Mouse (Mus musculus): ENCODE results near the gene Olfr1224-ps1.
"Not testable (repeated sequence)": the region's sequence is repeated elsewhere in the genome, so short reads cannot be mapped to it uniquely, and the experiment has no call there.

Gene Olfr1224-ps1

GRCm38 (mm10) chr2:89163991-89164390 is at the start of gene Olfr1224-ps1:
Gene Olfr1224-ps1 (minus strand): TSS chr2:89164091.
- DNase-seq (ENCODE audit: inconsistent age in 2 of 2, low spot score in 1 of 2): not testable (repeated sequence)

DNA sequence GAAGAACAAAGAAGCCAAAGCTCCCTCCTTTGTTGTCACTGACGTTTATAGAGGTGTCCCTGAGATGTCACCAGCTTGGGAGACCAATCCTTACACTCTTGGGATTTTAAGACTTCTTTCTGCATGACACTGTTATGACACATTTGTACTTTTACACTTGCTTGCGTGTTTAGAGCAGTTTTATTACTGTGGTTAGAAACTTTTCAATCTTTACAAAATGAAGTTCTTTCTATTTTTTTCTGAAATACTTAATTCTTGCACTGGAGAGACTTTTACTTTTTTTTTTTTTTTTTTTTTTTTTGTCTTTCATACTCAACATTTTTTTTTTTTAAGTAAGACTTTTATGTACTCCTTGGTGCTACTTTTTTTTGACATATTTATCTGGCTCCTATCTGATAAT is 36.1 kb upstream of the Olfr1224-ps1 start, which contains the start of gene Olfr1226:
Gene Olfr1226 (minus strand): TSS at position 101 of the 400 bp plus-strand sequence.
- no peak for DNase-seq (ENCODE audit: inconsistent age in 2 of 2, low spot score in 1 of 2)

GRCm38 (mm10) chr2:89196325-89196982 is 32.6 kb upstream of the Olfr1224-ps1 start:
- no peak for DNase-seq (ENCODE audit: inconsistent age in 2 of 2, low spot score in 1 of 2)

GRCm38 (mm10) chr2:89174569-89174968 is 10.7 kb upstream of the Olfr1224-ps1 start, which contains the start of gene Olfr1225:
Gene Olfr1225 (minus strand): TSS chr2:89174669.
- no peak for DNase-seq (ENCODE audit: inconsistent age in 2 of 2, low spot score in 1 of 2)

DNA sequence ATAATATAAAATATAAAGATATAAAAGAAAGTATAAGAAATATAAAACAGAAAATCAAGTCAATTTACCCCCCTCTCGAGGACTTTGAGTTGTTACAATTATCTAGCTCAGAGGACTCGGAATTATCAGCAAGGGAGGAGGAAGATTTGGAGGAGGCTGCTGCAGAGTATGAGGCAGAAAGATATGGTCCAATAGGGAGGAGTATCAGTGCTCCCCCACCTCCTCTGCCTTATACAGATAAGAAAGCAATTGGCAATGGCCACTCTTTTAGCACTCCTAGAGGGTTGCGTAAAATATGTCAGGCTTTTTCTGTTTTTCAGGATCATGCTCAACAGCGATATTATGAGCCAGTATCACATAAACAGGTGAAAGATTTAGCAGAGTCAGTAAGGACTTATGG is 820 bp upstream of the Olfr1224-ps1 start:
- not testable (repeated sequence) for DNase-seq (ENCODE audit: inconsistent age in 2 of 2, low spot score in 1 of 2)

GRCm38 (mm10) chr2:89151460-89151859 is 12.4 kb downstream of the Olfr1224-ps1 start, which contains the start of gene Olfr1223:
Gene Olfr1223 (minus strand): TSS chr2:89151560.
- no peak for DNase-seq (ENCODE audit: inconsistent age in 2 of 2, low spot score in 1 of 2)

GRCm38 (mm10) chr2:89132954-89133353 is 30.9 kb downstream of the Olfr1224-ps1 start, which contains the start of gene Olfr1222:
Gene Olfr1222 (minus strand): TSS chr2:89133054.
- DNase-seq (ENCODE audit: inconsistent age in 2 of 2, low spot score in 1 of 2): no peak

GRCm38 (mm10) chr2:89117183-89117582 is 46.7 kb downstream of the Olfr1224-ps1 start, which contains the start of gene Olfr1221:
Gene Olfr1221 (minus strand): TSS chr2:89117283.
- DNase-seq (ENCODE audit: inconsistent age in 2 of 2, low spot score in 1 of 2): no peak

GRCm38 (mm10) chr2:89106735-89107134 is 57.2 kb downstream of the Olfr1224-ps1 start, which contains the start of gene Olfr1220:
Gene Olfr1220 (minus strand): TSS chr2:89106835.
- DNase-seq (ENCODE audit: inconsistent age in 2 of 2, low spot score in 1 of 2): no peak

GRCm38 (mm10) chr2:89105651-89106050 is 58.2 kb downstream of the Olfr1224-ps1 start:
- DNase-seq (ENCODE audit: inconsistent age in 2 of 2, low spot score in 1 of 2): no peak
